Mouse (Mus musculus) heart, adult 11 months (tissue): ENCODE measurements around the gene Zbtb40.

Source experiments
- DNase-seq: peaks from one replicate; pipeline ENCODE4 v3.0.0; 2022

Zbtb40 gene

GRCm38 (mm10) chr4:137032456-137032855, 16.1 kb downstream of the Zbtb40 start:
- no peak for DNase-seq

GRCm38 (mm10) chr4:137031319-137031718, 17.3 kb downstream of the Zbtb40 start:
- no peak for DNase-seq

GRCm38 (mm10) chr4:137029348-137029747, 19.3 kb downstream of the Zbtb40 start:
- no peak for DNase-seq

- DNase-seq = no peak
Observed at GRCm38 (mm10) chr4:137027051-137027450, 21.6 kb downstream of the Zbtb40 start.

GRCm38 (mm10) chr4:137025570-137025969, 23.0 kb downstream of the Zbtb40 start:
- DNase-seq = peak; percentile 96

GRCm38 (mm10) chr4:137025133-137025532, 23.5 kb downstream of the Zbtb40 start:
- DNase-seq = no peak

GRCm38 (mm10) chr4:137020065-137020464, 28.5 kb downstream of the Zbtb40 start:
- no peak for DNase-seq

- DNase-seq = no peak
Observed at GRCm38 (mm10) chr4:137015934-137016333, 32.7 kb downstream of the Zbtb40 start.

- no peak for DNase-seq
Observed at GRCm38 (mm10) chr4:137015476-137015856, 33.1 kb downstream of the Zbtb40 start.

GRCm38 (mm10) chr4:137014654-137015475, 33.7 kb downstream of the Zbtb40 start:
- DNase-seq = no peak

- no peak for DNase-seq
Observed at GRCm38 (mm10) chr4:137014124-137014523, 34.5 kb downstream of the Zbtb40 start.

- no peak for DNase-seq
Observed at GRCm38 (mm10) chr4:137006966-137007365, 41.6 kb downstream of the Zbtb40 start.

- no peak for DNase-seq
Observed at GRCm38 (mm10) chr4:137001825-137002224, 46.8 kb downstream of the Zbtb40 start.

- DNase-seq = no peak
Observed at GRCm38 (mm10) chr4:137001020-137001419, 47.6 kb downstream of the Zbtb40 start.

- DNase-seq = no peak
Observed at GRCm38 (mm10) chr4:136998371-136998770, 50.2 kb downstream of the Zbtb40 start.

GRCm38 (mm10) chr4:136997723-136998345, 50.8 kb downstream of the Zbtb40 start:
- DNase-seq = no peak

GRCm38 (mm10) chr4:136996933-136997332, 51.7 kb downstream of the Zbtb40 start:
- no peak for DNase-seq

GRCm38 (mm10) chr4:136995361-136995760, 53.2 kb downstream of the Zbtb40 start:
- DNase-seq = no peak

- DNase-seq = no peak
Observed at GRCm38 (mm10) chr4:136981993-136982695, 66.5 kb downstream of the Zbtb40 start.

GRCm38 (mm10) chr4:136981347-136981746, 67.3 kb downstream of the Zbtb40 start:
- no peak for DNase-seq

- DNase-seq = no peak
Observed at GRCm38 (mm10) chr4:136980921-136981320, 67.7 kb downstream of the Zbtb40 start.

- no peak for DNase-seq
Observed at GRCm38 (mm10) chr4:136977244-136977643, 71.4 kb downstream of the Zbtb40 start.

- DNase-seq = no peak
Observed at GRCm38 (mm10) chr4:136970939-136971338, 77.7 kb downstream of the Zbtb40 start.
